Mouse (Mus musculus) lung, adult 2 months (tissue): ENCODE data around the gene Zfp263.

Source experiments
- CTCF ChIP-seq: fragments of 200-500 bp; IDR thresholded peaks from 2 replicates; pipeline ENCODE4 v1.5.1; 2011; ENCODE audit warnings: mild to moderate bottlenecking, low read length, control low read depth; ENCODE audit not compliant: insufficient read depth
- POLR2A ChIP-seq: fragments of 200-500 bp; IDR thresholded peaks from 2 replicates; pipeline ENCODE4 v1.6.1; 2011; ENCODE audit warnings: low read depth, mild to moderate bottlenecking, control low read depth, low read length, borderline replicate concordance; ENCODE audit errors: extremely low read depth

- no peak for TF ChIP-seq POLR2A
- no peak for TF ChIP-seq CTCF
These were observed 11.3 kb upstream of the Zfp263 start for GRCm38 (mm10) chr16:3732612-3733011.
